Mouse (Mus musculus): ENCODE results near the gene Csf1.
"Not testable (repeated sequence)": the region's sequence is repeated elsewhere in the genome, so short reads cannot be mapped to it uniquely, and the experiment has no call there.

Csf1 gene

DNA sequence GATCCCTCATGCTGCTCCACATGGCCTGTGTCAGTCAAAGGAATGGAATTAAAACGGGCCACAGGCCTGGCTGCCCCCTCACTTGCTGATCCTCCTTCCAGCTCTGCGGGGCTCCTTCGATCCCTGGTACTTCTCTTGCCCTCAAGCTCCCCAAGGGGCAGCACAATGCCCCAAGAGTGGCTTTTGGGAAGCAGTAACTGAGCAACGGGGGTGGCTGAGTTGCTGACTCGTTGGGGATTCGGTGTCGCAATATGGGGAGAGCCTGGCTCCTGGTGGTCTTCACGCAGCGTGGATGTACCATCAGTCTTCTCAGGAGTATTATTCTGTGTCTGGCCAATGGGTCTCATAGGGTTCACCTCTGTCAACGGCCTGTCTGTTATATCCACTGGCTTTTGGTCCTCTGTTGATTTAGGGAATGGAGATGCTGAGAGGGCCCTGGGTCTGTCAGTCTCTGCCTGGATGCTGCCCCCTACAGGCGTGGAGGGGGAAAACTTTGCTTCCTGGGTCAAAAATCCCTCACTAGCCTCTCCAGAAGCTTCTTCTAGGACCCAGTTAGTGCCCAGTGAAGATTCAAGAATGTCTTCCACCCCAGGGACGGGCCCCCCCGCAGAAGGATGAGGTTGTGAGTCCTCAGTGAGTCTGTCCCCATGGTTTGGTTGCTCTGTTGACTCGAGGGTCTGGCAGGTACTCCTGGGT lies 11.9 kb downstream of the Csf1 start:
- DNase-seq (ENCODE audit: low spot score): no peak

GRCm38 (mm10) chr3:107746026-107746425 lies 14.2 kb downstream of the Csf1 start:
- DNase-seq (ENCODE audit: low spot score): no peak

GRCm38 (mm10) chr3:107743650-107744049 lies 16.6 kb downstream of the Csf1 start:
- no peak for DNase-seq (ENCODE audit: low spot score)

GRCm38 (mm10) chr3:107743107-107743506 lies 17.2 kb downstream of the Csf1 start:
- no peak for DNase-seq (ENCODE audit: low spot score)

- DNase-seq (ENCODE audit: low spot score): no peak
These were observed 18.1 kb downstream of the Csf1 start for GRCm38 (mm10) chr3:107742071-107742710.

- no peak for DNase-seq (ENCODE audit: low spot score)
These were observed 18.9 kb downstream of the Csf1 start for GRCm38 (mm10) chr3:107741387-107741786.

DNA sequence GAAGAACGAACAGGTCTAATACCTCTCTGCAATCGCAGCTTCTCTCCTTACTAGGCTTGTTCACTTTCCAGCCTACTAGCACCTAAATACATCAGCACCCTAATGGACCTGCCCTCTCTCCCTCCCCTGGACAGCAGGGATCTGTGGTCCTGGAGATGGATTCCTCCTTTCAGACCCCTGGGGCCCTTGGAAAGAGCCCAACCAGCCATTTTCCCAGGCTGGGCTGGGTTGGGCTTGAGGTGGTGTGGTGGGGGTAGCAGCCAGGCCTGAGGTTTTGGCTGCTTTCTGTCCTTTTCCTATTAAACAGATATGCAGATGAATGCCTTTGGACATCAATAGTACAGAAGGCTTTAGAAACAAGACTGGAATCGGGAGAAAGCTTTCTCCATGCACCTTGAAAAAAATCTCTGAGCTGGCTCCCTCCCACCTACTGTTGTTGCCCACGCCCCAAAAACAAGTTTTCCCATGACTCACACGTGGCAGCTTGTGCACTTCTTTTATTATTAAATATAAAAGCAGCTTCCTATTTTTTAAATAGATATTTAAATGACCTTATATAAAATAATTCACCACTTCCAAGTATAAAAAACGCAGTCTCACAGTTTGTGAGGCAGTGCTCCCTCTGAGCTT lies 19.6 kb downstream of the Csf1 start:
- no peak for DNase-seq (ENCODE audit: low spot score)

- DNase-seq (ENCODE audit: low spot score): no peak
These were observed 20.3 kb downstream of the Csf1 start for GRCm38 (mm10) chr3:107739966-107740365.

GRCm38 (mm10) chr3:107739456-107739855 lies 20.8 kb downstream of the Csf1 start:
- no peak for DNase-seq (ENCODE audit: low spot score)

DNA sequence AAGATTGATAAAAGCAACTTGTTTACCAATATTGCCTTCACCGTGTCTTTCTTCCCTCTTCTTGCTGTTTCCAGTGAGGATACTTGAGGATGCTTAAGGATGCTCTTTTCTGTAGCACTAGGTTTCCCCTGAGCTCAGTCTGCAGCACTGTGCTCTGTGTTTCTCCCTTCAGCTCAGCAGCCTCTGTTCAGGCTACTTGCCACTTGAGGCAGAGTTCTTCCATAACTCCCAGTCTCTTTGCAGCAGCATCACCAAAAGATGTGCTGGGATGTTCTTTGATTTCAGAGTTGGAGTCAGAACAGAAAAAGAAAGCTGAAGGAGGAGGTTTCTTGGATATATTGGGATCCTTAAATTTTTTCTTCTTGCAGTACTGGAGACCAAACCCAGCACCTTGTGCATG lies 21.6 kb downstream of the Csf1 start:
- DNase-seq (ENCODE audit: low spot score): no peak

DNA sequence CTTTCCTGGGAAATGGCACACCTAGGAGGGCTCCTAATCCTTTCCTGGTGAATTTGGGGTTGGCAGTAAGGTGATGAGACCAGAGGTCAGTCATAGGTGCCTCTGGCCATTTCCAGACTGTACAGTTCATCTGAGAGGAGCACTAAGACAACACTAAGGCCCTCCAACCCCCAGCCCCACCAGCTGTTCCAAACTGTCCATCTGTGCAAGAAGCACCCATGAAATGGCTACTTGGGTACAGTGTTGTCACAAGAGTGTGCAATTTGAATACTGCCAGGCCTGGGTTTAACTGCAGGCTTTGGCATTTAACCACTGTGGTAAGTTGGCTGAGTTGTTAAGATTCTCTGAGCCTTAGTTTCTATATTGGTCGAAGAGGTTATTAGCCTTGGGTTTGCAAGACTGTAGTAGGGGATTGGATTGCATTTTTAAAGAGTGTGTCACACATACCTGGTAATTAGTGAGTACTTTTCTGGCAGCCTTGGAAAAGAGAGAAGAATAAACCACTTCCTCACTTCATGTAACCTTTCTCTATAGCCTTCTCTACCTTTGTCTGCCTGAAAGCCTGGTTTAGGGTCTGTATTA lies 22.6 kb downstream of the Csf1 start:
- no peak for DNase-seq (ENCODE audit: low spot score)

GRCm38 (mm10) chr3:107735620-107736019 lies 24.6 kb downstream of the Csf1 start:
- not testable (repeated sequence) for DNase-seq (ENCODE audit: low spot score)

DNA sequence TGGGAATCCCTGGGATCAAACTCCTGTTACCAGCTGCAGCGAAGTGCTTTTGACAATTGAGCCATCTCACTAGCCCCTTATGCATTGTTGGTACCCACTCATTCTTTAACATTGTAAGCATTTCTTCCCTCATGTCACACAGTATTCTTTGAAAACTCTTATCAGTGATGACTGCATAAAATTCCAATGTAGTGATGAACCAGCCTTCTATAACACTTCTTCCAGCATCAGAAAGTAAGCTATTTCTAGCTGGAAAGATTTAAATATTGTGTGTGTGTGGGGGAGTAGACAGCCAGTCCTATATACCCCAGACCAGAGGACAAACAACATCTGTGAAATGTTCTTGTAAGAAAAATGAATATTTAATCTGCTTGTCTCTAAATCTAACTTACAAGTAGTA lies 26.9 kb downstream of the Csf1 start:
- no peak for DNase-seq (ENCODE audit: low spot score)

GRCm38 (mm10) chr3:107730236-107730635 lies 30.0 kb downstream of the Csf1 start:
- no peak for DNase-seq (ENCODE audit: low spot score)

- DNase-seq (ENCODE audit: low spot score): no peak
These were observed 31.8 kb downstream of the Csf1 start for GRCm38 (mm10) chr3:107728509-107728908.

- DNase-seq (ENCODE audit: low spot score): no peak
These were observed 44.3 kb downstream of the Csf1 start for GRCm38 (mm10) chr3:107715971-107716370.

- no peak for DNase-seq (ENCODE audit: low spot score)
These were observed 45.9 kb downstream of the Csf1 start for GRCm38 (mm10) chr3:107714276-107714933.

DNA sequence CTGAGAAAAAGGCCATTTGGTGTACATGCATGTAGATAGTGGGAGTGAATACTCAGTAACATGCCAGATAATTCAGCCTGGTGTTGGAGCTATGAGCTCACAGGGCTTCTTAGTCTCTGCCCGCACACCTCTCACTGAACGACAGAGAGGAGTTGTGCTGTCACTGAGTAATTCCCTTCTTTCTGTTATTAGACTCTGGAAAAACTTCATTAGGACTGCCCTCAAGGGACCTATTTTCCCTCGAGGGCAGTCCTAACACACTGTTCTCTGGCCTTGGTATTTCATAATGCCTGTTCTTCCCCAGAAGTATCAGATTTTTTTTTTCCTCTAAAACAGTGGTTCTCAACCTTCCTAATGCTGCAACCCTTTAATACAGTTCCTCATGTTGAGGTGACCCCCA lies 48.2 kb downstream of the Csf1 start:
- no peak for DNase-seq (ENCODE audit: low spot score)

DNA sequence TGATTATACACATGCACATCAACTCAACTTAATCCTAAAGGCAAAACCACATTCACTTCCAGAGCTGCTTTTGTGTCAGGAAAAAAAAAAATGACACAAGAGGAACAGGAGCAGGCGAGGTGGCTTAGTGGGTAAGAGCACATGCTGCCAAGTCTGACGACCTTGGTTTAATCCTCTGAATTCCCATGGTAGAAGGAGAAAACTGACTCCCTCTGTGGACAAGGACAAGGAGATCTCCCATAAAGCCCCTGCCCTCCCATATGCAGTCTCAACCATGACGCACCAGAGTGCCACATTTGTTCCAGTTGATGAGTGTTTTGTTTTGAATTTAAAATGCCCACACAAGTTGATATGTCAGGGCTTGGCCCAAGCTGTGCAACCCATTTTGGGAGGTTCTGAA lies 51.1 kb downstream of the Csf1 start:
- DNase-seq (ENCODE audit: low spot score): no peak

GRCm38 (mm10) chr3:107707239-107707638 lies 53.0 kb downstream of the Csf1 start:
- no peak for DNase-seq (ENCODE audit: low spot score)

DNA sequence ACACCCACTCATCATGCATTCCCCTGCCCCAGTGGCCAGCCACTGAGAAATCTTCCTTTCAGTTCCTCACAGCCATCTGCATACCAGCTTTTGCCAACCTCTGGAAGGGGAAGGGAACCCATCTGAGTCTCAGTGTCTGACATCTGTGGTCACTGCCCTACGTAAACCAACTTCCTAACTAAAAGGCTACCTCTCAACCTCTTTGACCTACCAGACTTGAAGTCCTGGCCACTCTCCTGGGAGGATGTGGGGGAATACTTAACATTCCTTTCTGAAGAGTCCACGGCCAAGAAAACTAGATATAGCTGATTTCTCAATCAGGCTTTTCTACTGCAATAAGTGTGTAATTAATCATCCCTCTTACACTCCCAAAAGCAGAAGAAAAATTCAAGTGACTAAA lies 54.1 kb downstream of the Csf1 start:
- no peak for DNase-seq (ENCODE audit: low spot score)

DNA sequence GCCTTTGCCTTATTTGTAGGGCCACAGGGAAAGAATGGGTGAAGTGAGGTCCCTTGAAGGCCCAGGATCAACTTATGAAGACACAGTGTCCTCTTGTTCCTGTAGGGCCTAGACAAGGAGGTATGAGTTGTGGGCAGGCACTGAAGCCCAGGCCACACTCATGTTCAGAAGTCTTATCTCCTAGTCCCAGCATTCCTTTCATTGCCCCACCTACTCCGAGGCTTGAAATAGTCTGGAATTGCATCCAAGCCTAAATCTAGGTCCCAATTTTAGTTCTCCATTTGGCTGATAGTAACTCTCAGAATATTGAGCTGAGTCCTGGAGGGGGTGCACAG lies 55.9 kb downstream of the Csf1 start:
- no peak for DNase-seq (ENCODE audit: low spot score)
